Mouse (Mus musculus) thymus, postnatal 10 days (tissue): ENCODE data around the gene Gm13283.
"Not testable (repeated sequence)": the region's sequence is repeated elsewhere in the genome, so short reads cannot be mapped to it uniquely, and the experiment has no call there.

Source experiments
- DNase-seq, 2 experiments: peaks; one replicate each; pipeline ENCODE4 v3.0.0; 2021; ENCODE audit warnings: low spot score in 2 of 2

Gene Gm13283

DNA sequence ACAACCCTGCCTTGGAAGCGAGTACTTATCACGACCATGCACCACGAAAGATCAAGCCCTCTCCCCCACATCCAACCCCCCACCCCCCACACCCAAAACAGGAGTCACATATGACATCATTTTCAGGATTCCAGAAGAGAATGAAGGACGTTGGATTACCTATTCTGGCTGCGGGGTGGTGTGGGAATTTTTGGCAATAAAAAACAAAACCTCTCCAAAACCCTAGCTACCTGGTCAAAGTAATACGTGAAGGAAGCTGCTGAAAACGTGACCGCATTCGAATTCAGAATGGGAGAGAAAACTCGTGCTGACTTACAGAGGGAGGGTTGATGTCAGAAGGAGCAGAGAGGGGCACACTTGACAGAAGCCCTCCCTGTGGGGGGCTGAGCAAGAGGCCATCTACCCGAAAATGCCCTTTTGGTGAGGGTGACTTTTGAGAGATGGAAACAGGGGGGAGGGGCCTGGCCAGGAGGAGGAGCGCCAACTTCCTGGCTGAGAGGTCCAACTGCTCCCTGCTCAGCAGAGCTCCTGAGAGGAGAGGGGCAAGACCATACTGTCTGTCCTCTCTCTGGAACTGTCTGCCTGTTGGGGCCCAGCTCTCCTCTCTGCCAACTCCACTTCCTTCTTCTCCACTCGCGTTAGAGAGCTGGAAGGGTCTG lies at the start of gene Gm13283:
Gene Gm13283, plus strand, starts transcription at position 510 of the 659 bp plus-strand sequence.
- peak; percentile 43 to 53 for DNase-seq

- DNase-seq = no peak
Measured at GRCm38 (mm10) chr4:88714281-88714680, 45.6 kb upstream of the Gm13283 start.

- no peak for DNase-seq
Measured at GRCm38 (mm10) chr4:88715059-88715458, 44.9 kb upstream of the Gm13283 start.

DNA sequence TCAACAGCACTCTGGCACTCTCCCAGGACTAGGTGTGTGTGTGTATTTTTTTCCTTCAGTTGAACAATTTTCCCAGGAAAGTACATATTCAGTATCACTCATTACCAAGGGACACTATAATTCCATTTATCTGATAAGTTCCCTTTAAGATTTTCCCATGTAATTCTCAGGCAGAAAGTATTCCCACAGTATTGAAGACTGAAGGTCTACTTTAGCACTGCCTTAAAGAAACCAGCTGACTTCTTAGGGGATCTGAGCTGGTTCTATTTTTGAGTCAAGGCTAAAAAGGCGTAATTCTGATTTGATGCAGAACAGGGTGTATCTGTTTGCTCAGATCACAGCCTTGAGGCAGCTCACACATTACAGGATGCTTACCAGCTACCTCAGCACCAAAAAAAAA lies 41.2 kb upstream of the Gm13283 start:
- no peak for DNase-seq

DNA sequence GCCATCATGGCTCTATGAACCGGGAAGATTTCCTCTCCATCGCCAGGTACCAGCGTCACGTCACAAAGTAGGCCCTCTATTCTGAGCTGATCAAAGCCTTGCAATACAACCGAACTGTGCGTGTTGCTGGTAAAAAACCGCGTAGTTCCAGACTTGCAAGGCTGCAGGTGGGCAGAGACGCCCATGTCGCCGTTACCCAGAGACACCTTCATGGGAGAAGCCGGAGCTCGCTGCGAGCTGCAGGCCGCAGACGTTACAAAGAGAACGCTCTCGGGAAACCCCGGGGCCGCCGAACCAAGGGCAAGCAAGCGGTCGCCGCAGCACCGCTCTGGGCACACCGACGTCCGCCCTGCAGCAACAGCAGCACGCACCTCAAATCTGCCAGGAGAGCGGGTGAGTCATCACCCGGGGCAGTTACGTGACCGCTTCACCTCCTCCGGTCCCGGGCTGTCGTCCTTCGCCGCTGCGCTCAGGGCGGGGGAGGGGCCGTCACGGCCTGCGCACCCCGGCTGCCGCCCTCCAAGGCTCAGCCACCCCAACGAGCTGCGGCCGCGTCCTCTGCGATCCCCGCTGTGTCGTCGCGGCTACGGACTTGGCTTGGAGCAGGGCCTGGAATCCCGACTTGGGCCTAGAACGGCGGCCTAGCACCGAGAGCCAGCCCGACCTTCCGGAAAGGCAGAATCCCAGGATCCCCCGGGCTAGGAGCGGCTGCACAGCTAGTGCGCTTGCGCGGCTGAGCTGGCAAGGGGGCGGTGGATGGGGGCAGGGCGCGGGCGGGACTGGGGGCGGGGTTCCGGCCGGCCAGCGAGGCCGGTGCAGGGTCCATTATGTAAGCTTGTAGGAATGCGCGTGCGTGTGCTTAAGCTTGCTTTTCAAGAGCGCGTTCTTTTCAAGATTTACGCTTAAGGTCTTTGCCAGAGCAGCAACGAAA lies 37.9 kb upstream of the Gm13283 start, which contains the start of the genes Gm26566 and Klhl9:
Gene Gm26566, plus strand, starts transcription at position 15 of the 931 bp plus-strand sequence.
Gene Klhl9, minus strand, starts transcription at position 675 of the 931 bp plus-strand sequence.
- peak; percentile 80 to 87 for DNase-seq

GRCm38 (mm10) chr4:88723497-88724090 lies 36.3 kb upstream of the Gm13283 start:
- no peak for DNase-seq

GRCm38 (mm10) chr4:88726727-88727126 lies 33.2 kb upstream of the Gm13283 start:
- no peak for DNase-seq

DNA sequence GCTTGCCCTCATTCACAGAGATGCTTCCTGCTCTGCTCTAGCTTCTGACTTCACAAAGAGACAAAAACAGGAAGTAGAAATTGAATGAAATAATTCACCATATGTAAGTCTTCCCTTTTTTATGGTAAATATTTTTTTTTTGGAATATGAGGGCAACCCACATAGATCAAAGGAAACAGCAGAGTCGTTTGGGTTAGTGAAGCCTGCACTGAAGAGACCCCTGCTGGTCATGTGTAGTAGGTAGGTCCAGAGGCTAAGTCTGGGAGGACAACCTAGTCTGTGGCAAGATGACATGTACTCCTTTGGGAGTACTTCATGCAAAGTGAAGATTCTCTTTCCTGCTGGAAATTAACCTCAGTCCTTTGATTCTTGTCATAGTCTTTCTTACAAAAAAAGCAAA lies 32.6 kb upstream of the Gm13283 start:
- DNase-seq = peak; percentile 29 to 49

DNA sequence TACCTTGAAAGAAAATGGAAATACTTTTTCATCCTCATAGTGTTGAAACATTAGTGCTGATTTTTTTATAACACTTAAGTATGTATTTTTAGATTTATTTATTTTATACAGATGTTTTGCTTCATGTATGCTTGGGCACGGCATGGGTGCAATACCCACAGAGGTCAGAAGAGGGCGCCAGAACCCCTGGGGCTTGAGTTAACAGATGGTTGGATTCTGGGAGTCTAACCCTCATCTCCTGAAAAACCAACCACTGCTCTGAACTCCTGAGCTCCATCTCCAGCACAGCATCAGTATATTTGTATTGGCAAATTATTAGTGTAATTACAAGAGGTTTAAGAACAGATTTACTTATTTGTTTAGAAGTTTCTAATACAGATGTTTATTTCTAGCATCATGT lies 21.4 kb upstream of the Gm13283 start:
- peak; percentile 48 to 79 for DNase-seq

DNA sequence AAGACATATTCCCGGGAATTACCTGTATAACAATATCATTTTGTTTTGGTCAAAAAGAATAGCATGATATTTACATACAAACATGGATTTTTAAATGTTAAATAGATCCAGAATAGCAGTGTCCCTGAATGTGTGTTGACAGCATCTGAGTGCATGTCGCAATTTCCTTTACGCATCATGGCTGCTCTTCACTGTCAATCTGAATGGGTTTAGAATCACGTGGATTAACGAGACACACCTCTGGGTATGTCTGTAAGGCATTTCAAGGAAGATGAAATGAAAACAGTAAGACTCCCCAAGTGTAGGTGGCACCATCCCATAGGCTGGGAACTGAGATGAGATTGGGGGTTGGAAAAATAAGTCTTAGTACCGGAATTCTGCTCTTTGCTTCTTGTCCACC lies 20.9 kb upstream of the Gm13283 start:
- DNase-seq = no peak

DNA sequence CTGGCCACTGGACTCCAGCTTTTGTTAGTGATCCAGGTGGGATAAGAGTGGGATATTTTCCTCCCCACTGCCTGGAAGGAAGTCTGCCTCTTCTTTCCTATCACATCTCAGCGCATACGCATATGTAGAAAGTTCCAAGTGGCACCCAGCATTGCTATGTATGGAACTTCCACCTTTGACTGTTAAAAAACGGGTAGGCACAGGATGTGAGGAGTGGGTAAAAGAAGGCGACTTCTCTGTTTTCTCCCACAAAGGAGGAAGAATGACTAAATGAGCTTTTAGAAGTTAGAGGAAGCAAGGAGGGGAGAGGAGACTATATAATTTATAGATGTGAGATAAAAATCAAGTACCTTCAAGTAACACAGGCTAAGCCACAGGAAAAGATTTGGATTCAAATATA lies 18.5 kb upstream of the Gm13283 start:
- DNase-seq = no peak

GRCm38 (mm10) chr4:88742771-88743371 lies 17.0 kb upstream of the Gm13283 start:
- no peak for DNase-seq

- no peak for DNase-seq
Measured at GRCm38 (mm10) chr4:88744207-88744606, 15.7 kb upstream of the Gm13283 start.

- DNase-seq = no peak
Measured at GRCm38 (mm10) chr4:88749926-88750325, 10.0 kb upstream of the Gm13283 start.

GRCm38 (mm10) chr4:88754818-88755340 lies 5.0 kb upstream of the Gm13283 start, which contains the start of gene Gm13271:
Gene Gm13271, plus strand, starts transcription at chr4:88754868.
- peak; percentile 61 to 83 for DNase-seq

- peak in 1 of 2 experiments; percentile 23 for DNase-seq
Measured at GRCm38 (mm10) chr4:88756581-88757513, 3.1 kb upstream of the Gm13283 start.

GRCm38 (mm10) chr4:88757628-88758031 lies 2.3 kb upstream of the Gm13283 start:
- DNase-seq = peak; percentile 85 to 91

DNA sequence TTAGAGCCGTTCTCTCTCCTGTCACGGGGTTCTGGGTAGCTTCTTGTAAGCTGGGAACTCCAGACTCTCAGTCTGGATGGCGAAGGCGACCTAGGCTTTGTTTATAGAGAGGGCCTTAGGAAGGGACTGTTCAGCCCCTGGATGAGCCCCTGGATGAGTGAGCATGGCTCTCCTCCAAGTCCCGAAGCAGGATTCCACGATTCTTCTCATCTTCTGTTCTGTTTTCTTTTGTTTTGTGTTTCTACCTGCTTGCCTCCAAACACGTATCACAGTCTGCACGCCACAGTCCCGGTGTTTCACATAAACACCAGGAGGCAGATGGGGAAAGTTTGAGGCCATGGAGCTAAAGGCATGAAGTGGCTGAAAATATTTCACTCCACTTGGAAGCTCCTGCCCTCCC lies 1.2 kb upstream of the Gm13283 start:
- not testable (repeated sequence) for DNase-seq

GRCm38 (mm10) chr4:88760431-88760830 lies 512 bp downstream of the Gm13283 start:
- DNase-seq = not testable (repeated sequence)

DNA sequence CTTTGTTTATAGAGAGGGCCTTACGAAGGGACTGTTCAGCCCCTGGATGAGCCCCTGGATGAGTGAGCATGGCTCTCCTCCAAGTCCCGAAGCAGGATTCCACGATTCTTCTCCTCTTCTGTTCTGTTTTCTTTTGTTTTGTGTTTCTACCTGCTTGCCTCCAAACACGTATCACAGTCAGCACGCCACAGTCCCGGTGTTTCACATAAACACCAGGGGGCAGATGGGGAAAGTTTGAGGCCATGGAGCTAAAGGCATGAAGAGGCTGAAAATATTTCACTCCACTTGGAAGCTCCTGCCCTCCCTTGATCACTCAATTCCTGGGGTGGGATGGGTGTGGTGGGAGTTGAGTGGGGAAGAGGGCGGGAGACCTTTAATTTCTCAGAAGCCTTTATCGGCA lies 1.9 kb downstream of the Gm13283 start:
- DNase-seq = peak; percentile 90 to 93
